Mouse (Mus musculus) E14TG2a.4 (cell line): Measurements from ENCODE around the gene Mapk1ip1.

Experiments
- CTCF ChIP-seq: conservative IDR thresholded peaks from 2 replicates; pipeline ENCODE4 v1.5.1; 2014; ENCODE audit warnings: low read length
- NANOG ChIP-seq: IDR thresholded peaks from 2 replicates; pipeline ENCODE4 v1.6.1; 2014; ENCODE audit warnings: borderline replicate concordance, low read length, mixed read lengths
- POU5F1 ChIP-seq: IDR thresholded peaks from 2 replicates; pipeline ENCODE4 v1.6.1; 2014; ENCODE audit warnings: low read length, borderline replicate concordance

GRCm38 (mm10) chr7:138864776-138865175 lies 18.7 kb upstream of the Mapk1ip1 start:
- TF ChIP-seq CTCF = no peak
- no peak for TF ChIP-seq POU5F1
- no peak for TF ChIP-seq NANOG
